Mouse (Mus musculus) CD8-positive naive resting alpha-beta T cell, adult 57 days (primary cell): ENCODE results near the gene M1ap. TPM values are rescaled to one million over a fixed set of nuclear protein-coding genes. Genes with fewer than 3 reads are reported as not detected.

Source experiments
- total RNA-seq: library from RNA; stranded (reverse); gene quantifications from one replicate; pipeline ENCODE4 v1.2.4, GENCODE M21; 2023

The M1ap gene
- not detected for total RNA-seq

DNA sequence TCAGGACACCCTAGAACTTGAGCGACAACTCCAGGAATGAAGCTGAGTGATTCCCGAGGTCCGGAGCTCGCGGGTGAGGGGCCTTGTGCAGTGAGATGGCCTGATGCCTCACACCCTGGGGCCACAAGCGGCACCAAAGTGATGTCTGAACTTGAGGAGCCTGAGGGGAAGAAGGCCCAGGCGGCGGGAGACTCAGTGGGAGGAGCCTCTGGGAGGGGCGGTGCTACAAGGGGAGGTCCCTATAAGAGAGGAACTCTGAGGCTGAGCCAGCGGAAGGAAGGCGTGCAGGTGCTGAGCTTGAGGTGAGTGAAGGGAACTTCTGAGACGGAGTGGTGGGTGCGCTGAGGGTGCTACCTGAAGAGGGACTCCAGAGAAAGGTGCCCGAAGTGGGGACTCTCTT, at the start of gene M1ap:
Gene M1ap (plus strand): TSS at position 252 of the 400 bp plus-strand sequence.

DNA sequence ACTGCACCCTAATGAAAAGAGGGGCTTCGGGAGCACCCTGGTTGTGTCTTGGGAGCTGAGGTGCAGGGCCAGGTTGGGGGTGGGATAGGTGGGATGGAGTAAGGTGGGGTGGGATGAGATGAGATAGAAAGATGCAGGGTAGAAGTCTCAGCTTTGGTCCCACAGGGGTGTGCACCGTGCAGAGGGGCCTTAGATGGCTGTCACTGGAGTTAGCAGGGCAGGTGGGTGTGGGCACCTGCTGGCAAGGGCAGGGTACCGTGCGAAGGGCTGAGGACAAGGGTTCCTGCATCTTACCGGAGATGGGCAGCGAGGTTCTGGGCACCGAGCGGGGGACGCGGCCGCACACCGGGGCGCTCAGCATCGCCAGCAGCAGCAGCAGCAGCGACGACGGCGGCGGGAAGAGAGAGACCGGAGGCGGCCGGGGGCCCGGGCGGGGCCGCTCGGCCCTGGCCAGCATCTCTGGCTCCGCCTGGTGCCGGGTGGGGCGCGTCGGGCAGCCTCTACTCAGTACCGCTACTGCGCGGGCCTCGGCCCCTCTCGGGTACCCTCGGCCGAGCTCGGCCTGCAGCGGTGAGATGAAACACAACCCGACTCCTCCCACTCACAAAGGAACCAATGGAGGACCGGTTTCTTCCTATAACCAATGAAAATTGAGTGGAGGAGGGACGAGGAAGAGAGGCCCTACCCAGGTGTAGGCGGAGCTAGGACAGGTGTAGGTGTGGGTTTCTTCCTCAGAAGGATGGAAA, 7.4 kb upstream of the M1ap start, which contains the start of gene Sema4f:
Gene Sema4f (minus strand): TSS at position 603 of the 746 bp plus-strand sequence.

GRCm38 (mm10) chr6:83033249-83034185, 86.8 kb downstream of the M1ap start, which contains the start of the genes Dok1 and Loxl3:
Gene Dok1 (minus strand): TSS chr6:83033471.
Gene Loxl3 (plus strand): TSS chr6:83034173.

GRCm38 (mm10) chr6:83054074-83054851, 107.6 kb downstream of the M1ap start, which contains the start of gene Aup1:
Gene Aup1 (plus strand): TSS chr6:83054521.

GRCm38 (mm10) chr6:83054871-83055431, 108.2 kb downstream of the M1ap start, which contains the start of gene Htra2:
Gene Htra2 (minus strand): TSS chr6:83055273.

GRCm38 (mm10) chr6:83057790-83058189, 111.1 kb downstream of the M1ap start, which contains the start of gene Dqx1:
Gene Dqx1 (plus strand): TSS chr6:83057844.

DNA sequence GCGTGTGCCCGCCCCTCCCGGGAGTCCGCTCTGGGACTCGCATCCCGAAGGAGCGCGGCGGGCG, 123.4 kb downstream of the M1ap start, which contains the start of gene Tlx2:
Gene Tlx2 (minus strand): TSS at position 47 of the 64 bp plus-strand sequence.

GRCm38 (mm10) chr6:83077630-83078323, 131.1 kb downstream of the M1ap start, which contains the start of gene Pcgf1:
Gene Pcgf1 (plus strand): TSS chr6:83077869.

Other genes with a start within 250 kb of the M1ap start
- 81.8 TPM for gene Pole4, start 241.5 kb upstream of the M1ap start, total RNA-seq
- 6.2 TPM for gene Hk2, start 172.4 kb upstream of the M1ap start, total RNA-seq
- gene Sema4f, start 7.1 kb upstream of the M1ap start, total RNA-seq: 31.7 TPM
- gene Dok1, start 86.6 kb downstream of the M1ap start, total RNA-seq: 20.4 TPM
- gene Loxl3, start 87.3 kb downstream of the M1ap start, total RNA-seq: not detected
- gene Aup1, start 107.6 kb downstream of the M1ap start, total RNA-seq: 325 TPM
- 27.9 TPM for gene Htra2, start 108.4 kb downstream of the M1ap start, total RNA-seq
- gene Dqx1, start 110.9 kb downstream of the M1ap start, total RNA-seq: 15.2 TPM
- not detected for gene Tlx2, start 123.4 kb downstream of the M1ap start, total RNA-seq
- gene Pcgf1, start 131.0 kb downstream of the M1ap start, total RNA-seq: 32.1 TPM
- gene Lbx2, start 139.5 kb downstream of the M1ap start, total RNA-seq: not detected
- gene Ccdc142, start 154.7 kb downstream of the M1ap start, total RNA-seq: 16.0 TPM
- 9.5 TPM for gene Gm42688, start 154.7 kb downstream of the M1ap start, total RNA-seq
- 28.5 TPM for gene Mrpl53, start 162.1 kb downstream of the M1ap start, total RNA-seq
- 33.9 TPM for gene Mogs, start 168.6 kb downstream of the M1ap start, total RNA-seq
- 42.7 TPM for gene Wbp1, start 174.7 kb downstream of the M1ap start, total RNA-seq
- gene Ino80b, start 178.5 kb downstream of the M1ap start, total RNA-seq: 33.8 TPM
- not detected for gene Rtkn, start 188.6 kb downstream of the M1ap start, total RNA-seq
- gene Wdr54, start 209.5 kb downstream of the M1ap start, total RNA-seq: not detected
- not detected for gene 1700003E16Rik, start 209.5 kb downstream of the M1ap start, total RNA-seq
- gene Dctn1, start 219.0 kb downstream of the M1ap start, total RNA-seq: 103 TPM